Mouse (Mus musculus) mesoderm, embryonic 11.5 days (tissue): ENCODE measurements at regions not wholly inside any gene's neighbourhood (a gene's known extent, or its start where the extent isn't known, plus 50 kb on each side); places are given as distances from the start of the nearest gene placed in this dataset.
A peak's percentile ranks its signal among the peaks of the same experiment; 100 is the strongest.

Experiments used
- DNase-seq: peaks from one replicate; pipeline ENCODE4 v3.0.0-alpha.2; 2012; ENCODE audit warnings: low read depth, low spot score

DNA sequence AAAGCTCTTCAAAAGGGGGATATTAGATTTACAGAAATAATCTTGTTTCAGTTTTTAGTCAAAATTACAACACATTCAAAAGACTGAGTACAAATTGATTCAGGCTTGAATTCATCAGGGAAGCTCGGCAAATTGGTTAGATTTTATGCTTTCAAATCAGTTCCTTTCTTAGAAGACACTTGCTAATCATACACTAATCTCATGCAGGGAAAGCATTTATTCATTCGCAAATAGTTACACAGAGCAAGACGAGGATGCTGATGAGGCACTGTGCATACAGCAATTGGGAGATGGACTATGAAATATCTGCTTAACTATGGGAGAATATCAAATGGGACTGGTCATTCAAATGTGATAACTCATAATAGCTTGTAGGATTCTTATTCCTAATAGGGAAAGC, 481.3 kb upstream of the Gm597 start:
- no peak for DNase-seq

DNA sequence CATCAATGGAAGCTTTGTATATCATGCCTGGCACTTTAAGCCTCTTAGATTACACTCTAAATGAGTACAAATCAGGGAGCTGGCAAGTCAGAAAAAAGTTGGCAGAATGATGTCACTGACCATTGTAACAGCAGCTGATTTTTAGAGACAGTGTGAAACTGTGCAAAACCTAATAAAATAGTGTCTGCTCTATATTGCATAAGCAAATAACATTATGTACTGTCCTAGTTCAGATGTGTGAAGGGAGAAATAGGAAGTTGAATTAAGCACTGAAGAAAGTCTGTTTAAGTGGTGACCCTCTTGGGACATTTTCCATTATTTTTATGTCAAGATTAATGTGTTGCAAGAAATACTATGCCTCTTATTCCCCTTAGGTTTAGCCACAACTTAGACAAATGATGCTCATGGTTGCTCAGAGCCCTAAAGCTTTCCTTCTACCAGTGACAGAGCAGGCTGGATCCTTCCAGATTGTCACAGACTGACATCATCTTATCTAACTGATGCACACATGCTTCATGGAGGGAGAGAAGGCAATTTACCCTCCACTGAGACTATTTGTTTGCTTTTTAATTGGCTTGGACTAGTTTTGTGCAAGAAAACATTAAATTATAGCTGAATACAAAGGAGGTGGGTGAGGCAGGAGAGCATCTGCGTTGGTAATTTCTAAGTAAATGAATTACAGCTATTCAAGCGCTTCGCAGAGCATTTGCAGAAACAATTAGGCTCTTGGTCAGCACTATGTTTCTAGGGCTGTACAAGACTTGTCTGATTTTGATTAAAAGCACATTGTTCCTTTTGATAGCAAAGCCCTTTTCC, 436.9 kb upstream of the Gm597 start:
- peak; percentile 18 for DNase-seq
